Mouse (Mus musculus): Measurements from ENCODE around the gene Rita1. TPM values are rescaled to one million over a fixed set of nuclear protein-coding genes. Genes with fewer than 3 reads are reported as not detected.

Rita1 gene
- polyA plus RNA-seq, 1 experiment from 2014 or later, result 3.4 TPM

DNA sequence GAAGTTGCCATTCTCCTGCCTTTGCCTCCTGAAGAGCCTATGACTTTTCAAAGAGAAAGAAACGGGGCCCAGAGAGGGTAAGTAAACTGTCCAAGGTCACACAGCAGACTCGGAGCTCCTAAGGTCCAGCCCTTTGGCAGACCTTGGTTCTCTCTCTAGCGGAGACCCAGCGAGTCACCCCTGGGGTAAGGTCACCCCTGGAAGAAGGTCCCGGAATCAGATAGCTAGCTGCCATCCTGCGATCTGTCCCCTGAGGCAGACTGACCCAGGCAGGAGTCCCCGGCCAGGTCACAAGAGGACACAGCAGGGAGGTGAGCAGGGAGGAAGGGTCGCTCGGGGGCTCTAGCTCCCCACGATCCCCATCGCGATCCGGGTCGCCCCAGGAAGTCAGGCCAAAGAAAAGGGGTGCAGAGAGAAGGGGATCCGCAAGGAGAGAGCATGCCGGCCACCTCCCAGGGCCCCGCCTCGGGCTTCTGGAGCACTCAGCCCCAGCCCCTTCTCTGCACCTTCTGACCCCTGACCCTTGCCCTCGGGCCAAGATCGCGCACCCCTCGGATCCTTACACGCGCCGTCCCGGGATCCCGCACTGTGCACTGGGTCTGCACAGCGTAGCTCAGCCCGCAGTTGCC is 24.3 kb downstream of the Rita1 start:
- Histone ChIP-seq H3K9ac (replicated peaks) (peak overlapping the region; percentile 94), H3K4me2 (ENCODE audit: low read depth, low read length) (peak overlapping the region; percentile 89), H3K36me3 (replicated peaks; ENCODE audit: insufficient read depth, low read length) (peaks cover 22% of the 10 kb centered on the region), H3K27ac (ENCODE audit: low read depth) (peak overlapping the region; percentile 90), H3K4me3 (ENCODE audit: low read depth, low read length) (peak overlapping the region; percentile 83), H3K4me1 (ENCODE audit: insufficient read depth) (peaks cover 35% of the 10 kb centered on the region), H3K27me3 (ENCODE audit: insufficient read depth, low read length) (no peaks in the 10 kb centered on the region), H3K9me3 (ENCODE audit: low read length) (no peaks in the 10 kb centered on the region)
- no peak for DNase-seq
- WGBS (ENCODE audit: insufficient replicate concordance), result under 1% methylated on average over 28 of the region's 29 CpGs
- TF ChIP-seq CTCF (IDR thresholded peaks at IDR 0.05; ENCODE audit: low read depth) (no peak), EP300 (IDR thresholded peaks at IDR 0.05; ENCODE audit: low read depth) (no peak)
- peak; percentile 33 for ATAC-seq

DNA sequence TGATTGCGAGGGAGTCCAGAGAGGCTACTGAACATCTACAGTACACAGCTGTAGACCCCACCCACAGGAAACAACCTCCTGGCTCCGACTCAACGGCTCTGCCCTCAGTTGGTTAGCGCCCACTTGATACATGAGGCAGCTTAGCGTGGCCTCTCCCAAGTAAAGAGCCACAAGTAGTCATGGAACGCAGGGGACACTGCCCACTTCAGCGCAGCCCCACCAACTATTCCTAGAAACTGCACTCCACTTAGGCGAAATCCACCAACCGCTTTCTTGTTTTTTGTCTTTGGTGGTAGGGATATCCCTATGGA is 24.8 kb downstream of the Rita1 start:
- peaks cover 22% of the 10 kb centered on the region for H3K36me3 ChIP-seq (replicated peaks; ENCODE audit: insufficient read depth, low read length)
- WGBS (ENCODE audit: insufficient replicate concordance), result 6% methylated on average over 9 of the region's 9 CpGs
- DNase-seq, result peak; percentile 73
- H3K9me3 ChIP-seq (ENCODE audit: low read length), result no peaks in the 10 kb centered on the region
- H3K27ac ChIP-seq (ENCODE audit: low read depth), result peak overlapping the region; percentile 90
- peak; percentile 22 for ATAC-seq
- no peaks in the 10 kb centered on the region for H3K27me3 ChIP-seq (ENCODE audit: insufficient read depth, low read length)
- peak overlapping the region; percentile 94 for H3K9ac ChIP-seq (replicated peaks)
- peak overlapping the region; percentile 83 for H3K4me3 ChIP-seq (ENCODE audit: low read depth, low read length)
- H3K4me2 ChIP-seq (ENCODE audit: low read depth, low read length), result peak overlapping the region; percentile 89
- H3K4me1 ChIP-seq (ENCODE audit: insufficient read depth), result peaks cover 35% of the 10 kb centered on the region
- TF ChIP-seq CTCF (IDR thresholded peaks at IDR 0.05; ENCODE audit: low read depth) (no peak), EP300 (IDR thresholded peaks at IDR 0.05; ENCODE audit: low read depth) (0 out of 2 replicates have a peak, but pooled peaks have one; percentile 54)

- H3K27ac ChIP-seq (ENCODE audit: low read depth), result peak overlapping the region; percentile 90
- 8% methylated on average over 17 of the region's 17 CpGs for WGBS (ENCODE audit: insufficient replicate concordance)
- ATAC-seq (peak; percentile 16), DNase-seq (peak; percentile 65)
- peak overlapping the region; percentile 83 for H3K4me3 ChIP-seq (ENCODE audit: low read depth, low read length)
- H3K4me1 ChIP-seq (ENCODE audit: insufficient read depth), result peaks cover 38% of the 10 kb centered on the region
- no peaks in the 10 kb centered on the region for H3K9me3 ChIP-seq (ENCODE audit: low read length)
- H3K9ac ChIP-seq (replicated peaks), result peak overlapping the region; percentile 94
- peak overlapping the region; percentile 89 for H3K4me2 ChIP-seq (ENCODE audit: low read depth, low read length)
- H3K36me3 ChIP-seq (replicated peaks; ENCODE audit: insufficient read depth, low read length), result peaks cover 26% of the 10 kb centered on the region
- TF ChIP-seq CTCF (IDR thresholded peaks at IDR 0.05; ENCODE audit: low read depth) (no peak), EP300 (IDR thresholded peaks at IDR 0.05; ENCODE audit: low read depth) (peak; percentile 46; the same call in 1 of the 2 replicates)
- no peaks in the 10 kb centered on the region for H3K27me3 ChIP-seq (ENCODE audit: insufficient read depth, low read length)
Observed at GRCm38 (mm10) chr5:120586741-120587615, 25.4 kb downstream of the Rita1 start.

- ATAC-seq, result no peak
- TF ChIP-seq EP300 (IDR thresholded peaks at IDR 0.05; ENCODE audit: low read depth), result no peak
- no peak for TF ChIP-seq CTCF (IDR thresholded peaks at IDR 0.05; ENCODE audit: low read depth)
- Histone ChIP-seq H3K4me3 (ENCODE audit: low read depth, low read length) (no peak overlapping the region), H3K36me3 (replicated peaks; ENCODE audit: insufficient read depth, low read length) (peaks cover 44% of the 10 kb centered on the region), H3K27ac (ENCODE audit: low read depth) (no peak overlapping the region), H3K4me2 (ENCODE audit: low read depth, low read length) (no peak overlapping the region), H3K27me3 (ENCODE audit: insufficient read depth, low read length) (no peaks in the 10 kb centered on the region), H3K9ac (replicated peaks) (no peak overlapping the region), H3K4me1 (ENCODE audit: insufficient read depth) (peaks cover 47% of the 10 kb centered on the region), H3K9me3 (ENCODE audit: low read length) (no peaks in the 10 kb centered on the region)
- peak; percentile 46 for DNase-seq
- 71% methylated on average over 15 of the region's 15 CpGs for WGBS (ENCODE audit: insufficient replicate concordance)
Observed at GRCm38 (mm10) chr5:120584968-120585367, 27.4 kb downstream of the Rita1 start.

DNA sequence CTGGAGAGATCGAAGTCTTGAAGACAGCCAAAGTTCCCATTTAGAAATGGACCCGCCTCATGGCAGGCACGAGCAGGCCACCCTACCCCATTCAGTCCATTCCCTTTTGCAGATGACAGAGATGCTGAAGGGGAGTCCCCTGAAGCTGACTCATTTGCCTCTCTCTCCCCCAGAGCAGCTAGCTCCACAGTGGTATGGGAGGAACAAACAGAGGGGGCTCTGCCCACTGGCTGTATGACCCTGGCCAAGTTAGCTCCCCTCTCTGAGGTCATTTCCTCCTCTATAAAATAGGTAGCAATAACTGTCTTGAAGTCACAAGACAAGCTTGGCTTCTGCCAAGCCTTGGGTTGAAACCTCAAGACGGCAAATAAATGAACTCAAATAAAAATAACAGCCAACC is 28.9 kb downstream of the Rita1 start:
- Histone ChIP-seq H3K4me2 (ENCODE audit: low read depth, low read length) (no peak overlapping the region), H3K36me3 (replicated peaks; ENCODE audit: insufficient read depth, low read length) (peaks cover 49% of the 10 kb centered on the region), H3K4me3 (ENCODE audit: low read depth, low read length) (no peak overlapping the region), H3K27me3 (ENCODE audit: insufficient read depth, low read length) (no peaks in the 10 kb centered on the region), H3K4me1 (ENCODE audit: insufficient read depth) (peaks cover 56% of the 10 kb centered on the region), H3K9ac (replicated peaks) (no peak overlapping the region), H3K27ac (ENCODE audit: low read depth) (no peak overlapping the region), H3K9me3 (ENCODE audit: low read length) (no peaks in the 10 kb centered on the region)
- DNase-seq (no peak), ATAC-seq (no peak)
- 93% methylated on average over 4 of the region's 4 CpGs for WGBS (ENCODE audit: insufficient replicate concordance)
- TF ChIP-seq EP300 (IDR thresholded peaks at IDR 0.05; ENCODE audit: low read depth) (no peak), CTCF (IDR thresholded peaks at IDR 0.05; ENCODE audit: low read depth) (no peak)

DNA sequence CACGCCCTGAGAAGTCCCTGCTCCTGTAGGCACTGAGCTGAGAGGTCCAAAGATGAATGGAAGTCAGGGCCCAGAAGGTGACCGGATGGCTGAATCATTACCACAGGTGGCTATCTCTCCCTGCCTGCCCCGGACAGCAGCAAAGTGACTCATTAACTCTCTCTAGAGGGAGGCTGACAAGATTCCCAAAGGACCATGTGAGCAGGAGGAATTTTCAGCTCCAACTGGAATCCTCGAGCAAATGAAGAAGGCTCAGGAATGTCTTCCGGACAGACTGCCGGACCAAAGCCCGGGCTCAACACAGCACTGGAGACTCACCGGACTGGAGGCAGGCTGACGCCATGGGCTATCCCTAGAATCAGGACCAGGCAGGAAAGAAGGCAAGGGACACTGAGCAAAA is 30.4 kb downstream of the Rita1 start:
- Histone ChIP-seq H3K4me3 (ENCODE audit: low read depth, low read length) (no peak overlapping the region), H3K9ac (replicated peaks) (no peak overlapping the region), H3K4me1 (ENCODE audit: insufficient read depth) (peaks cover 62% of the 10 kb centered on the region), H3K36me3 (replicated peaks; ENCODE audit: insufficient read depth, low read length) (peaks cover 49% of the 10 kb centered on the region), H3K9me3 (ENCODE audit: low read length) (no peaks in the 10 kb centered on the region), H3K27ac (ENCODE audit: low read depth) (no peak overlapping the region), H3K27me3 (ENCODE audit: insufficient read depth, low read length) (no peaks in the 10 kb centered on the region), H3K4me2 (ENCODE audit: low read depth, low read length) (no peak overlapping the region)
- TF ChIP-seq EP300 (IDR thresholded peaks at IDR 0.05; ENCODE audit: low read depth), result no peak
- no peak for TF ChIP-seq CTCF (IDR thresholded peaks at IDR 0.05; ENCODE audit: low read depth)
- no peak for ATAC-seq
- DNase-seq, result no peak
- WGBS (ENCODE audit: insufficient replicate concordance), result 74% methylated on average over 9 of the region's 9 CpGs
